Mouse (Mus musculus) neural tube, embryonic 14.5 days (tissue): ENCODE data around the gene Megf8. TPM values are rescaled to one million over a fixed set of nuclear protein-coding genes. Genes with fewer than 3 reads are reported as not detected.

Source experiments
- ATAC-seq: fragments of 200-750 bp; cut with Nextera tagmentation; 2 replicates; pipeline ENCODE4 v1.8.0; 2017; ENCODE audit warnings: low read depth, mild to moderate bottlenecking, moderate TSS enrichment, moderate library complexity
- H3K27ac ChIP-seq: fragments of 300-500 bp; sonication (generic); 2 replicates; pipeline ENCODE4 v1.5.1; 2014; ENCODE audit warnings: low read depth, mild to moderate bottlenecking, control low read depth, low read length, moderate library complexity, mixed read lengths
- H3K27me3 ChIP-seq: fragments of 300-500 bp; sonication (generic); 2 replicates; pipeline ENCODE4 v1.6.1; 2014; ENCODE audit warnings: low read length; ENCODE audit not compliant: control insufficient read depth, insufficient read depth
- H3K36me3 ChIP-seq: fragments of 300-500 bp; sonication (generic); 2 replicates; pipeline ENCODE4 v1.6.1; 2014; ENCODE audit warnings: low read length, mixed read lengths; ENCODE audit not compliant: control insufficient read depth, insufficient read depth
- H3K4me1 ChIP-seq: fragments of 300-500 bp; sonication (generic); 2 replicates; pipeline ENCODE4 v1.6.1; 2014; ENCODE audit warnings: low read length; ENCODE audit not compliant: control insufficient read depth, insufficient read depth
- H3K4me2 ChIP-seq: fragments of 300-500 bp; sonication (generic); 2 replicates; pipeline ENCODE4 v1.6.1; 2014; ENCODE audit warnings: mild to moderate bottlenecking, low read depth, low read length, control low read depth
- H3K4me3 ChIP-seq: fragments of 300-500 bp; sonication (generic); 2 replicates; pipeline ENCODE4 v1.5.1; 2014; ENCODE audit warnings: low read depth, low read length, control low read depth, mixed read lengths
- H3K9ac ChIP-seq: fragments of 300-500 bp; sonication (generic); replicated peaks from 2 replicates; pipeline ENCODE4 v1.6.1; 2014; ENCODE audit warnings: low read depth, mild to moderate bottlenecking, control low read depth, low read length, mixed read lengths
- H3K9me3 ChIP-seq: fragments of 300-500 bp; sonication (generic); 2 replicates; pipeline ENCODE4 v1.6.1; 2016; ENCODE audit warnings: low read length; ENCODE audit not compliant: control insufficient read depth
- WGBS: fragments of 180-500 bp; shearing (Covaris S2); extraction: QIAGEN DNeasy Blood & Tissue Kit; methylation state at CpG from one replicate; pipeline ENCODE4 v1.1.7; 2014; 5-methylcytosine and 5-hydroxymethylcytosine counted together
- polyA plus RNA-seq: library from polyadenylated mRNA; unstranded; fragments of >200 nt; fragmentation: Nextera tagmentation; extraction: Ambion mirVana; gene quantifications from 2 replicates; pipeline ENCODE4 v1.2.1, GENCODE M21; 2014

Gene Megf8
- polyA plus RNA-seq, 1 experiment from 2014 or later: 22.6 TPM

DNA sequence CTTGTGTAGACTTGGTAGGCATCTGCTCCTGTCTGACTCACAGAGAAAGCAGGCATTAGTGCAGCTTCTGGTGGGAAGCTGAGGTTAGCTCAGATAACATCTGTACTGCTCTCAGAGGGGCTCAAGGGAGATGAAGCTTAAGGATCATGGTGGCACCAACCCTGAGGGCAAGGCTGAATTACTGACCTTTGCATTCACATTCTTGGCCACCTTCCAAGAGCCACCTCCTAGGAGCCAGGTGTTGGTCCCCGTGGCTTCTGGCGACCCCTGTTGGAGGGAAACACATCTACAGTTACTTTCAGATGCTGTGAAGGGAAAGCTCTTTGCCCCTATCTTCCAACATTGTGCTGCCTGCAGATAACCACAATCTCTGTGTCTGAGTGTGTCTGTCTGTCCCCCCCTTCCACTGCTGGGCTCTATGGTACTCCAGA is 85.7 kb downstream of the Megf8 start:
- ATAC-seq: no peak

DNA sequence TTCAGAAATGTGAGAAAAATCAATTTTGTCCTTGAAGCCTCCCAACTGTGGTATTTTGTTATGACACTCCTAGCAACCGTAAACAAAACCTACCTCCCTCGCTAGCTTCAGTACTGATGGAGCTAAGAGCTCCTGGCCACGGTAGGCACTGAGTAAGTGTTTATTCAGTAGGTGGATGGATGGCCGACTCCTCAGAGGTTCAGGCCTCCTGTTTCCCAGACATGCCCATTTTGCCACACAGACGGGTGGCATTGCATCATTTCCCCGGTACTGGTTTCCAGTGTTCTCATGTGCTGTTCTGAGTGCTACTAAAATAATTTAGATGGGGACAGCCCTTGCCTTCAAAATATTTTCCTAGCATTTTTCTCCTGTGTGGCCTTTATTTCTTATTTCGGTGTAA is 89.5 kb downstream of the Megf8 start:
- H3K9me3 ChIP-seq: no peaks in the 10 kb centered on the region
- no peak overlapping the region for H3K9ac ChIP-seq
- WGBS: 88% methylated on average over 7 of the region's 7 CpGs
- no peak for ATAC-seq
- H3K4me1 ChIP-seq: no peaks in the 10 kb centered on the region
- no peaks in the 10 kb centered on the region for H3K27me3 ChIP-seq
- H3K36me3 ChIP-seq: no peaks in the 10 kb centered on the region
- H3K27ac ChIP-seq: no peak overlapping the region
- H3K4me3 ChIP-seq: no peak overlapping the region
- H3K4me2 ChIP-seq: no peak overlapping the region

More for the DNA sequence above, 85.7 kb downstream of the Megf8 start:
- no peak overlapping the region for H3K27ac ChIP-seq
- no peak overlapping the region for H3K4me3 ChIP-seq
- H3K9me3 ChIP-seq: no peaks in the 10 kb centered on the region
- no peak overlapping the region for H3K9ac ChIP-seq
- 6% methylated on average over 2 of the region's 2 CpGs for WGBS
- no peaks in the 10 kb centered on the region for H3K4me1 ChIP-seq
- no peaks in the 10 kb centered on the region for H3K36me3 ChIP-seq
- H3K4me2 ChIP-seq: no peak overlapping the region
- no peaks in the 10 kb centered on the region for H3K27me3 ChIP-seq

- no peak overlapping the region for H3K9ac ChIP-seq
- H3K4me3 ChIP-seq: no peak overlapping the region
- H3K9me3 ChIP-seq: no peaks in the 10 kb centered on the region
- no peaks in the 10 kb centered on the region for H3K4me1 ChIP-seq
- no peak overlapping the region for H3K4me2 ChIP-seq
- H3K27me3 ChIP-seq: no peaks in the 10 kb centered on the region
- H3K27ac ChIP-seq: no peak overlapping the region
- ATAC-seq: no peak
- 40% methylated on average over 4 of the region's 4 CpGs for WGBS
- no peaks in the 10 kb centered on the region for H3K36me3 ChIP-seq
These were observed 92.3 kb downstream of the Megf8 start for GRCm38 (mm10) chr7:25409114-25409760.

GRCm38 (mm10) chr7:25410969-25411615 is 94.1 kb downstream of the Megf8 start:
- H3K4me1 ChIP-seq: no peaks in the 10 kb centered on the region
- no peaks in the 10 kb centered on the region for H3K27me3 ChIP-seq
- WGBS: 87% methylated on average over 1 of the region's 1 CpGs
- no peak overlapping the region for H3K9ac ChIP-seq
- H3K27ac ChIP-seq: no peak overlapping the region
- no peak overlapping the region for H3K4me3 ChIP-seq
- ATAC-seq: no peak
- no peak overlapping the region for H3K4me2 ChIP-seq
- H3K9me3 ChIP-seq: no peaks in the 10 kb centered on the region
- no peaks in the 10 kb centered on the region for H3K36me3 ChIP-seq

- H3K27me3 ChIP-seq: no peaks in the 10 kb centered on the region
- 93% methylated on average over 3 of the region's 3 CpGs for WGBS
- H3K4me3 ChIP-seq: no peak overlapping the region
- no peak for ATAC-seq
- no peak overlapping the region for H3K27ac ChIP-seq
- H3K4me2 ChIP-seq: no peak overlapping the region
- no peaks in the 10 kb centered on the region for H3K9me3 ChIP-seq
- H3K4me1 ChIP-seq: no peaks in the 10 kb centered on the region
- H3K9ac ChIP-seq: no peak overlapping the region
- no peaks in the 10 kb centered on the region for H3K36me3 ChIP-seq
These were observed 94.9 kb downstream of the Megf8 start for GRCm38 (mm10) chr7:25411861-25412260.

DNA sequence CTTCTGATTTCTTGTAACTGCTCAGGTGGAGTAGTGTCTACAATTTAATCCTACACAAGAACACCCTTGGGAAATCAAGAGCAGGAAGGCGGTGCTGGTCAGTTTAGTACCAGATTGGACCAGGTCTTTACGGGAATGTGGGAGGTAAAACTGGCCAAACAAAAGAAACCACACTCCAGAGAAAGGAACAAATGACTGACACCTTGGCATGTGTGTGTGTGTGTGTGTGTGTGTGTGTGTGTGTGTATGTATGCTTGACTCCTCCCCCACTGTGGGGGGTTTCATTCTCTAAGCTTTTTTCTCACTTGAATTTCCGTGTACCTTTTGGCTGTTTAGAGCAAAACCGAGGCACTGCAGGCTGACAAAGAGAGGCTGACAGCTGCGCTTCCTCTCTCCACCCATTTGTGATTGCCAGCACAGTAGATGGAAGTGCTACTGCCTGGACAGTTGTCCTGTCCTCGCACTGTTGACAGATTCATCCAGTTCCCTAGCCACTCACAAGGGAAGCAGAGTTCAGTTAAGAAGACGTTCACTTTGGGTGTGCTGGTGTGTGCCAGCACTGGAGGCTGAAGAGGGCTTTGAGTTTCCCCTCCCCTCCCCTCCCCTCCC is 96.0 kb downstream of the Megf8 start, which contains the start of gene Cxcl17:
Gene Cxcl17, minus strand, starts transcription at position 54 of the 609 bp plus-strand sequence.
- H3K4me3 ChIP-seq: no peak within 1 kb of the TSS
- H3K36me3 ChIP-seq: no peaks in the 10 kb centered on the region
- no peak within 1 kb of the TSS for H3K4me2 ChIP-seq
- WGBS: 48% methylated on average over 7 of the region's 7 CpGs
- H3K9me3 ChIP-seq: no peaks in the 10 kb centered on the region
- H3K27me3 ChIP-seq: no peaks in the 10 kb centered on the region
- no peak for ATAC-seq
- H3K9ac ChIP-seq: no peak within 1 kb of the TSS
- H3K4me1 ChIP-seq: no peaks in the 10 kb centered on the region
- H3K27ac ChIP-seq: no peak within 1 kb of the TSS

Other genes with a start within 250 kb of the Megf8 start
- 22.2 and 28.1 TPM in 2 replicates for gene Grik5, start 244.8 kb upstream of the Megf8 start, polyA plus RNA-seq
- gene Zfp574, start 244.6 kb upstream of the Megf8 start, polyA plus RNA-seq: 24.6 and 27.3 TPM in 2 replicates
- gene Pou2f2, start 137.4 kb upstream of the Megf8 start, polyA plus RNA-seq: 27.5 and 33.6 TPM in 2 replicates
- 14.9 and 15.3 TPM in 2 replicates for gene Dedd2, start 96.5 kb upstream of the Megf8 start, polyA plus RNA-seq
- gene Zfp526, start 95.7 kb upstream of the Megf8 start, polyA plus RNA-seq: 1.7 and 2.8 TPM in 2 replicates
- 21.5 and 25.1 TPM in 2 replicates for gene Gsk3a, start 79.3 kb upstream of the Megf8 start, polyA plus RNA-seq
- gene Erf, start 66.4 kb upstream of the Megf8 start, polyA plus RNA-seq: 4.5 and 4.8 TPM in 2 replicates
- 43.3 and 46.6 TPM in 2 replicates for gene Cic, start 49.5 kb upstream of the Megf8 start, polyA plus RNA-seq
- gene Pafah1b3, start 19.2 kb upstream of the Megf8 start, polyA plus RNA-seq: 561 and 590 TPM in 2 replicates
- gene Prr19, start 15.8 kb upstream of the Megf8 start, polyA plus RNA-seq: 2.7 and 4.3 TPM in 2 replicates
- 70.6 and 94.9 TPM in 2 replicates for gene Tmem145, start 11.1 kb upstream of the Megf8 start, polyA plus RNA-seq
- gene Cnfn, start 52.6 kb downstream of the Megf8 start, polyA plus RNA-seq: not detected in 2 replicates
- 3.5 and 6.5 TPM in 2 replicates for gene Lipe, start 81.5 kb downstream of the Megf8 start, polyA plus RNA-seq
- gene Cxcl17, start 95.7 kb downstream of the Megf8 start, polyA plus RNA-seq: 0.49 and 0.66 TPM in 2 replicates
- 1.1 and 1.2 TPM in 2 replicates for gene Ceacam1, start 160.4 kb downstream of the Megf8 start, polyA plus RNA-seq
- 0.24 and 0.36 TPM in 2 replicates for gene Ceacam2, start 222.7 kb downstream of the Megf8 start, polyA plus RNA-seq